Mouse (Mus musculus) adrenal gland, postnatal 14 days (tissue): ENCODE measurements at regions not wholly inside any gene's neighbourhood (a gene's known extent, or its start where the extent isn't known, plus 50 kb on each side); places are given as distances from the start of the nearest gene placed in this dataset.

Experiments used
- DNase-seq: peaks from one replicate; pipeline ENCODE4 v3.0.0; 2021; ENCODE audit warnings: mixed read lengths

- DNase-seq = no peak
Measured at GRCm38 (mm10) chr3:78509336-78509735, 777.0 kb downstream of the Rapgef2 start.

GRCm38 (mm10) chr3:78477689-78478088 lies 808.6 kb downstream of the Rapgef2 start:
- DNase-seq = peak; percentile 4
